Mouse (Mus musculus) kidney, postnatal 36 days (tissue): ENCODE data around the gene Pcbd1.
"Not testable (repeated sequence)": the region's sequence is repeated elsewhere in the genome, so short reads cannot be mapped to it uniquely, and the experiment has no call there.

Experiments
- DNase-seq, 2 experiments: peaks; one replicate each; pipeline ENCODE4 v3.0.0; 2021 to 2022; ENCODE audit warnings: mixed read lengths in 2 of 2

Pcbd1 gene

GRCm38 (mm10) chr10:61103564-61104114 lies 14.5 kb downstream of the Pcbd1 start:
- DNase-seq: no peak

GRCm38 (mm10) chr10:61114246-61114720 lies 25.2 kb downstream of the Pcbd1 start:
- no peak for DNase-seq

GRCm38 (mm10) chr10:61121732-61122131 lies 32.6 kb downstream of the Pcbd1 start:
- not testable (repeated sequence) for DNase-seq

GRCm38 (mm10) chr10:61123276-61123913 lies 34.3 kb downstream of the Pcbd1 start:
- DNase-seq: no peak

- DNase-seq: no peak
These were observed 35.3 kb downstream of the Pcbd1 start for GRCm38 (mm10) chr10:61124462-61124861.

GRCm38 (mm10) chr10:61128701-61129365 lies 39.7 kb downstream of the Pcbd1 start:
- no peak for DNase-seq

GRCm38 (mm10) chr10:61130959-61131358 lies 41.8 kb downstream of the Pcbd1 start:
- DNase-seq: no peak

GRCm38 (mm10) chr10:61134041-61134440 lies 44.9 kb downstream of the Pcbd1 start:
- no peak for DNase-seq

- DNase-seq: no peak
These were observed 46.2 kb downstream of the Pcbd1 start for GRCm38 (mm10) chr10:61135226-61135839.

- DNase-seq: no peak
These were observed 48.4 kb downstream of the Pcbd1 start for GRCm38 (mm10) chr10:61137567-61137966.

- no peak for DNase-seq
These were observed 54.2 kb downstream of the Pcbd1 start for GRCm38 (mm10) chr10:61143343-61143742.
